Mouse (Mus musculus) ES-E14 (cell line): ENCODE data around the gene Stum. TPM values are rescaled to one million over a fixed set of nuclear protein-coding genes. Genes with fewer than 3 reads are reported as not detected.

Experiments
- DNase-seq: peaks from one replicate; pipeline ENCODE4 v3.0.0-alpha.2; 2013; ENCODE audit warnings: low read depth, low spot score
- H3K27ac ChIP-seq: 2 replicates; pipeline ENCODE4 v1.5.1; 2012; ENCODE audit warnings: low read depth, mild to moderate bottlenecking, low read length, moderate library complexity, mixed read lengths; ENCODE audit not compliant: poor library complexity, insufficient read depth, severe bottlenecking
- H3K36me3 ChIP-seq: 2 replicates; pipeline ENCODE4 v1.6.1; 2012; ENCODE audit warnings: mild to moderate bottlenecking, low read length, moderate library complexity, mixed read lengths; ENCODE audit not compliant: control insufficient read depth, poor library complexity, insufficient read depth, severe bottlenecking
- H3K4me1 ChIP-seq, 2 experiments: fragments of 150-350 bp in 1 of 2; sonication (generic) in 1 of 2; 2 replicates each; pipeline ENCODE4 v1.6.1; 2012; ENCODE audit warnings: low read length in 2 of 2, mild to moderate bottlenecking in 1 of 2, mixed read lengths in 1 of 2; ENCODE audit not compliant: control insufficient read depth in 2 of 2, insufficient read depth in 2 of 2, poor library complexity in 1 of 2
- H3K4me3 ChIP-seq, 2 experiments: fragments of 150-350 bp in 1 of 2; sonication (generic) in 1 of 2; 2 replicates each; pipeline ENCODE4 v1.5.1; 2012; ENCODE audit warnings: low read length in 2 of 2, low read depth in 1 of 2, mild to moderate bottlenecking in 1 of 2, mixed read lengths in 1 of 2; ENCODE audit not compliant: insufficient read depth in 1 of 2, poor library complexity in 1 of 2, severe bottlenecking in 1 of 2
- H3K9ac ChIP-seq: 2 replicates; pipeline ENCODE4 v1.6.1; 2012; ENCODE audit warnings: low read depth, mild to moderate bottlenecking, low read length, mixed read lengths; ENCODE audit not compliant: poor library complexity, insufficient read depth, severe bottlenecking
- H3K9me3 ChIP-seq: fragments of 150-350 bp; sonication (generic); 2 replicates; pipeline ENCODE4 v1.6.1; 2012; ENCODE audit warnings: low read depth, mild to moderate bottlenecking, low read length; ENCODE audit not compliant: control insufficient read depth, insufficient read depth
- CHD2 ChIP-seq: IDR thresholded peaks from 2 replicates; pipeline ENCODE4 v1.6.1; 2014; ENCODE audit warnings: mild to moderate bottlenecking, low read depth, low read length, inconsistent platforms
- HCFC1 ChIP-seq: IDR thresholded peaks from 2 replicates; pipeline ENCODE4 v1.6.1; 2012; ENCODE audit warnings: low read length, inconsistent platforms, borderline replicate concordance; ENCODE audit not compliant: insufficient read depth
- MAFK ChIP-seq: IDR thresholded peaks from 2 replicates; pipeline ENCODE4 v1.6.1; 2014; ENCODE audit warnings: mild to moderate bottlenecking, low read depth, low read length, inconsistent platforms; ENCODE audit not compliant: insufficient read depth
- ZC3H11A ChIP-seq: IDR thresholded peaks from 2 replicates; pipeline ENCODE4 v1.6.1; 2012; ENCODE audit warnings: low read depth, mild to moderate bottlenecking, inconsistent platforms, low read length, borderline replicate concordance
- ZNF384 ChIP-seq: IDR thresholded peaks from 2 replicates; pipeline ENCODE4 v1.6.1; 2012; ENCODE audit warnings: low read depth, low read length, inconsistent platforms
- in situ Hi-C, 2 experiments: fragments of 600-800 bp; cut with MboI; formaldehyde crosslinking; loops; one replicate each; pipeline ENCODE4 v1.15.1; 2025; ENCODE audit warnings: low sequenced_read_pairs in 2 of 2, inconsistent platforms in 1 of 2; ENCODE audit not compliant: unreplicated experiment in 2 of 2
- total RNA-seq: library from RNA; depleted of rRNA; stranded (reverse); fragments of 300-350 nt; gene quantifications from 2 replicates; pipeline ENCODE4 v1.2.3, GENCODE M21; 2012

Gene Stum
- total RNA-seq, 1 experiment, result 0.18 TPM

GRCm38 (mm10) chr1:180502566-180502965 lies 19.3 kb upstream of the Stum start:
- in situ Hi-C loops, result no loop called here
- no peak overlapping the region for H3K9ac ChIP-seq
- no peaks in the 10 kb centered on the region for H3K36me3 ChIP-seq
- no peak for TF ChIP-seq ZC3H11A
- DNase-seq, result no peak
- H3K9me3 ChIP-seq, result no peaks in the 10 kb centered on the region
- H3K4me1 ChIP-seq, result peaks cover under 1 to 2% of the 10 kb centered on the region in 2 experiments; a peak in 2 of 4 replicates
- H3K27ac ChIP-seq, result no peak overlapping the region
- H3K4me3 ChIP-seq, result no peak overlapping the region

GRCm38 (mm10) chr1:180500641-180501040 lies 17.3 kb upstream of the Stum start:
- H3K4me1 ChIP-seq, result peaks cover 2 to 6% of the 10 kb centered on the region in 2 experiments; a peak in 2 of 4 replicates
- H3K4me3 ChIP-seq, result no peak overlapping the region
- no peaks in the 10 kb centered on the region for H3K36me3 ChIP-seq
- H3K9me3 ChIP-seq, result no peaks in the 10 kb centered on the region
- TF ChIP-seq ZC3H11A, result no peak
- no peak overlapping the region for H3K9ac ChIP-seq
- no peak for DNase-seq
- in situ Hi-C loops, result no loop called here
- H3K27ac ChIP-seq, result no peak overlapping the region

GRCm38 (mm10) chr1:180500218-180500617 lies 16.9 kb upstream of the Stum start:
- no peak for DNase-seq
- Histone ChIP-seq H3K9me3 (no peaks in the 10 kb centered on the region), H3K4me3 (no peak overlapping the region), H3K9ac (no peak overlapping the region), H3K27ac (no peak overlapping the region), H3K36me3 (no peaks in the 10 kb centered on the region), H3K4me1 (peaks cover 2 to 6% of the 10 kb centered on the region in 2 experiments; a peak in 2 of 4 replicates)
- TF ChIP-seq ZNF384 (no peak), MAFK (no peak), HCFC1 (no peak), CHD2 (no peak), ZC3H11A (no peak)
- in situ Hi-C loops, result no loop called here

- no peak for DNase-seq
Measured at GRCm38 (mm10) chr1:180499766-180500165, 16.5 kb upstream of the Stum start.

GRCm38 (mm10) chr1:180492777-180493176 lies 9.5 kb upstream of the Stum start:
- Histone ChIP-seq H3K4me1 (peaks cover 2 to 9% of the 10 kb centered on the region in 2 experiments; a peak in 2 of 4 replicates), H3K4me3 (no peak overlapping the region), H3K27ac (no peak overlapping the region), H3K9me3 (no peaks in the 10 kb centered on the region), H3K36me3 (no peaks in the 10 kb centered on the region), H3K9ac (no peak overlapping the region)
- TF ChIP-seq CHD2, result no peak
- TF ChIP-seq ZNF384, result no peak
- no peak for TF ChIP-seq HCFC1
- no peak for TF ChIP-seq MAFK
- TF ChIP-seq ZC3H11A, result no peak
- in situ Hi-C loops, result no loop called here
- DNase-seq, result no peak

More at GRCm38 (mm10) chr1:180499766-180500165, 16.5 kb upstream of the Stum start:
- in situ Hi-C loops, result no loop called here
- TF ChIP-seq CHD2 (no peak), HCFC1 (no peak), ZC3H11A (no peak), MAFK (no peak), ZNF384 (no peak)
- H3K4me1 ChIP-seq, result peaks cover 2 to 10% of the 10 kb centered on the region in 2 experiments; a peak in 2 of 4 replicates
- no peak overlapping the region for H3K4me3 ChIP-seq
- H3K36me3 ChIP-seq, result no peaks in the 10 kb centered on the region
- H3K27ac ChIP-seq, result no peak overlapping the region
- H3K9ac ChIP-seq, result no peak overlapping the region
- H3K9me3 ChIP-seq, result no peaks in the 10 kb centered on the region
